Mouse (Mus musculus) spleen, postnatal 36 days (tissue): ENCODE results near the gene Baiap2l2.

Experiments
- DNase-seq, 2 experiments: peaks; one replicate each; pipeline ENCODE4 v3.0.0; 2022; ENCODE audit warnings: low spot score in 2 of 2, mixed read lengths in 1 of 2

Gene Baiap2l2

DNA sequence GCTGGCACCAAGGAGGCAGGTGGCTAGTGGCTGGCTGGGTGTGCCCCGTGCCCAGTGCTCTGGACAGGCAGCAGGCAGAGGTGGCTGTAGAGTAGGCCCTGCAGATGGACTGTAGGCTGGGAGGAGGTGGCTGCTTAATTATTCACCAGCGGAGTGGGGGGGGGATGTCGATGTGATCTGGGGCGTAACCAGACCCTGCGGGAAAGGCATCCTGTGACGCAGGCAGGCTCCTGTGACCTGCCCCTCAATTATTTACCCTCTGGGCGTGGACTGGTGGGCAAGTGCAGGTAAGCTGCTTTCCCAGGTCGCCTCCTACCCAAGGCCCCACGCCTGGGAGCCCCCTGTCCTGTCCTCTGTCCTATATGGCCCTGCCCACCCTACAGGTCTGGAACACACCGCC lies at the start of gene Baiap2l2:
TSS of gene Baiap2l2 (minus strand) at position 139 of the 400 bp plus-strand sequence.
- DNase-seq, result no peak

DNA sequence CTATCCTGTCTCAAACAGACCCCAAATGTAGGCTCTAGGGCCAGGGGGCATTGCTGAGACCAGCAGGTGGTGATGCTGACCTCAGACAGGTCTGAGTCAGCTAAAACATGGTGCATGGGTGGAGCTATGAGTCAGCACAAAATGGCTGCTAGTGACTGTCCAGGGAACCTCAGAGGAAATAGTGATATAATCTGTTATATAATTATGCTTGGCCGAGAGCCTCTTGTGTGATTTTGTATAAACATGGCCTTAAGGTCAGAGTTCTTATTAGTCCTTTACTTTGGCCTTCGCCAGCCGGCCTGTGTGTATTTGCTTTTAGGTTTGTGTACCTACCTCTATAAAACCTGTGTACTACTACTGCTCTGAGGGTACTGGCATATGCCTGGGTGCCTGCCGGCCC lies 48.1 kb upstream of the Baiap2l2 start:
- no peak for DNase-seq

DNA sequence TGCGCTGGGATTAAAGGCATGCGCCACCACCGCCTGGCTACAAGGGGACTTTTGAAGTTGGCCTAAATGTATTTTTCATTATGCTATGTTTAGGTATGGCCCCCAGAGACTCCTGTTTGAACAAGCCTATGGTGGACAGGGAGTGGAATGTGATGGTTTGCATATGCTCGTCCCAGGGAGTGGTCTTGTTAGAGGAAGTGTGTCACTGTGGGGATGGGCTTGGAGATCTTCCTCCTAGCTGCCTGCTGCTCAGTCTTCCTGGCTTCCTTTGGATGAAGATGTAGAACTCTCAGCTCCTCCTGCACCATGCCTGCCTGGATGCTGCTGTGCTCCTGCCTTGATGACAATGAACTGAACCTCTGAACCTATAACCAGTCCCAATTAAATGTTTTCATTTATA lies 45.2 kb upstream of the Baiap2l2 start:
- DNase-seq, result no peak

DNA sequence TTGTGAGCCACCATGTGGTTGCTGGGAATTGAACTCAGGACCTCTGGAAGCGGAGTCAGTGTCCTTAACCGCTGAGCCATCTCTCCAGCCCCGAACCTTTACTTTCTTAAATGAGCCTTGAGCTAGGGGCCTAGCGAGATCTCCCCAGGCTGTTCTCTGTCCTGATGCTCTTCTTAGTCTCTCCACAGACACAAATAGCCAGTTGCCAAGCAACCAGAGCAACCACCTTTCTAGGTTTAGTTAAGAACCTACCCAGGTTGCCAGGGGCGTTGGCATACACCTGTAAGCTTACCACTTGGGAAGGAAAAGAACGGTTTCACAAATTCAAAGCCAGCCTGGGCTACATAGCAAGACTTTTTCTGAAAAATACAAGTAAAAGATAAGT lies 44.6 kb upstream of the Baiap2l2 start:
- no peak for DNase-seq

DNA sequence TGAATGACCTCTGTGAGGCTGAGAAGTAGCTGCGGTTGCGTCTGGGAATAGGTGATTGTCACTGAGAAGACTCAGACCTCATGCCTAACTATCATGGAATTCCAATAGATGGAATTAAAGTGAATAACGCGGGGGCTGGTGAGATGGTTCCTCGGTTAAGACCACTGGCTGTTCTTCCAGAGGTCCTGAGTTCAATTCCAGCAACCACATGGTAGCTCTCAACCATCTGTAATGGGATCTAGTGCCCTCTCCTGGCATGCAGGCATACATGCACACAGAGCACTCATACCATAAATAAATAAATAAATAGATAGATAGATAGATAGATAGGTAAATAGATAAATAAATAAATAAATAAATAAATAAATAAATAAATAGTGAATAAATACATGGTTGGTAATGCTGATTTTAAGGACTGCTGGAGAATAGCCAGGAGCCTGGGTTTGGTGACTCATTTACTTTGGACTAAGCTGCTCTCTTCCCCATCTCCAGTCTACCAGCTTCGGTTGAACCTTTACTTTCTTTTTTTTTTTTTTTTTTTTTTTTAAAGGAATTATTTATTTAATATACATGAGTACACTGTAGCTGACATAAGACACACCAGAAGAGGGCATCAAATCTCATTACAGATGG lies 44.1 kb upstream of the Baiap2l2 start:
- no peak for DNase-seq

DNA sequence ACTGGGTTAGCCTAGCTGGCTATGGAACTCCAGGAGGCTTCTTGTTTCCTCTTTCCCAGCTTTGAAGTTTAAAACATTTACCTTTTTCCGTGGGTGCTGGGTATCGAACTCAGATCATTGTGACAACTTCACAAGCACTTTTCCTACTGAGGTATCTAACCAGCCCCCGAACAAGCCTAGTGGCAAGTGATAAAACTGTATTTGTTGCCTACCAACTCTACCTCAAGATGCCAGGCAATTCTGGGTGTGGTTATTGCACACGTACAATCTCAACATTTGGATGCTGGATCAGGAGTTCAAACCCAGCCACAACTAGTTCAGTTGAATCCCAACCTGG lies 43.6 kb upstream of the Baiap2l2 start:
- DNase-seq, result no peak

DNA sequence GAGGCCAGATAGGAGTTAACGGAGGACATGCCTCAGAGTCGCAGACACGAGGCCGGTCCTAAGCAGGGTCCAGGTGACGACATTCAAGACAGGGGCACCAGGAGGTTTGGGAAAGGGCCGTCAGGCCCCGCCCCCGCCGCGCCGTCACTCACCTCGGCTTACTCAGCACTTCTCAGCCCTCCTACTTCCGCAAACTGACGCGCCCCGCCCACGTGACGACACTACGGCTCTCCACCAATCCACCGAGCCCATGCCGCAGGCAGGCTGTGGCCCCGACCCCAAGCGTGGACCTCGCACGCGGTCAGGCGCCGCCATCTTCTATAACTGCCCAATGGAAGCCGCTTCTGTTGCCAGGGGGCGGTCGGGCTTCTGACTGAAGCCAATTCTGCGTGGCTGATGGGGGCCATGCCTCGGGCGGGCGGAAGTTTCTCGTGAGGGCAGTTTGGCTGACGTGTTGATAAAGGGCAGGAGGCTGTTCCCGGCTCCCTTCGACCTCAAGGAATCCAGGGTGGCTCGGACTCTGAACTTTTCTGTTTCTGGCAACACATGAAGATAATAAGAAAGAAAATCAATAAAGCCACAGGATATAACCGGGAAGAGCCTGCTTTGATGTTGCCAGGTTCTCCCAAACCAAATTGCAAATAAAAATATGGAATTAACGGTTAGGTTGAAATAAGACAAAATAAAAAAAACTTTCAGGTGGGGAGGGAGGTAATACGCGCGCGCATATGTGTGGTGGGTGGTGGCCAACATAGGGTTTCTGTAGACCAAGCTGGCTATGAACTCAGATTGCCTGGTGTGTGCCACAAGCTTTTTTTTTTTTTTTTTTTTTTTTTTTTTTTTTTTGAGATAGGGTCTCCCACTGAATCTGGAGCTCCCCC lies 43.0 kb upstream of the Baiap2l2 start, which contains the start of gene Pla2g6:
TSS of gene Pla2g6 (minus strand) at position 333 of the 881 bp plus-strand sequence.
- DNase-seq, result peak; percentile 99

DNA sequence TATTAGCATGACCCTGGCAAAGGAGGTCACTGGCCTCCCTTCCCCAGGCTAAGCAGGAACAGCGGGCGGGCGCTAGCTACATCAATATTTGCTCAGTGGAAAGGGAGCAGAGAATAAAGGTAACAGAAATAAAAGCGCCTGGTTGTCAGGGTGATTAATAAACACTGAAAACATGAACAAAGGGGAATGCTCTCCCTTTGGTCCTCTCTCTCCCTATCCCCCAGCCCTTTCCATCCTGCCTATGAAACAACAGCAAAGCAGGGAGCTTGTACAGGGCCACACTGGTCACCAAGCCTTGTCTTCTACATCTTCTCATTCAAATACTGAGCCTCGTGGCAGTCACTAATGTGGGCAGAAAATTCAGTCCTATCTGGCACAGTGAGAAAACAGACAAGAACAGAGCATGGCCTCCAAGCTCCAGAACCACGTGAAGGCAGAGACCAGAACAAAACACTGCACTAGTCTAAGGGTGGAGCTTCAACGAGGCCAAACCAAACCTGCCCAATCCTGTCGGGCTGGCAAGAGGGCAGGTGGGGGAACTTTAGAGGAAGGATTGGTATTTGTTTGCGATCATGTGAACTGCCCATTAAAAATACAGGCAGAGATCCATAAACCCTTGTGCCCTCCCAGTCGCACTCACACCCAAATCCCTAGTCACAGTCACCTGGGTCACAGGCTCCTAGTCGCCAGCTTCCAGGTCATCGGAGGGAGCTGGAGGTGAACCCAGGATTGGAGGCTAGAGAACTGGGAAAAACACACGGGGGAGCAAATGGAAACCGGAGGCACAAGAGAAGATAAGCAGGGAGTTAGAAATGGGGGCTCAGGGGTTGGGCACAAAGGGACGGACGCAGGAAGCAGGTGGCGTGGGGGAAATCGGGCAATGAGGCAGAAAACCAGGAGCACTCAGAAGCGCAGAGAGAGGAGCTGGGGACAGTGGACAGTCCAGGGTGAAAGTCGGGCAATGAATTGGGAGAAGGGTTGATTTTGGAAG lies 41.9 kb upstream of the Baiap2l2 start:
- DNase-seq, result peak in 1 of 2 experiments; percentile 36

DNA sequence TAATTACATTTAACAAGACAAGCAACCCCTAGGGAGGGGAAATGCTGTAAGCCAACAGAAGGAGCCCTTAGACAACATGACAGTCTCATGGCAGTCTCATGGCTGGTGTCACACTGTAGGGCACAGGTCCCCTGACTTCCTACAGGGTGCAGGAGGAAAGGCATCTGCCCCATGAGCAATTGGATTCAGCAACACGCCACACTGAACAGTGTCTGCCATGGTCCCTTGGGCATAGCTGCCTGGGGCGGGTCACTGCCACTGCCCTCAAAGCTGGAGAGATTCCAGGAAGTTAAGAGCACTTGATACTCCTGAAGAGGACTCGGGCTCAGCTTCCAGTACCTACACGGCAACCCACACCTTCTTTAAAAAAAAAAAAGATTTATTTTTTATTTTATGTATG lies 40.9 kb upstream of the Baiap2l2 start:
- DNase-seq, result no peak

DNA sequence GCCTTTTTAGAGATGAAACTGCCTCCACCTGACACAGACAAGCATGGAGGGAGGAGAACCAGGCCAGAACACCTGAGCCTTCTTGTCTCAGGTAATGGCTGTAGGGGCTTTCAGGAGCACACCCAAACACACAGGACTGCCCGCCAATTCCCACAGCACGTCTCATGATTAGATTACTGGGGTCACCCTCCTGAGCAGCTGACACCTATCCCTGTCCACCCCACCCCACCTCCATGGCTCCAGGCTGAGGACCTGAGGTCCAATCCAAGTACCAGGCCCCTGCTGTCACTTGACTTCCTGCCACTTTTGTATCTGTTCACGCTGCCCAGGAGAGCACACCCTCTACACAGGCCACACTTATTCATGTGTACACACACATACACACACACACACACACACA lies 40.4 kb upstream of the Baiap2l2 start:
- DNase-seq, result no peak

DNA sequence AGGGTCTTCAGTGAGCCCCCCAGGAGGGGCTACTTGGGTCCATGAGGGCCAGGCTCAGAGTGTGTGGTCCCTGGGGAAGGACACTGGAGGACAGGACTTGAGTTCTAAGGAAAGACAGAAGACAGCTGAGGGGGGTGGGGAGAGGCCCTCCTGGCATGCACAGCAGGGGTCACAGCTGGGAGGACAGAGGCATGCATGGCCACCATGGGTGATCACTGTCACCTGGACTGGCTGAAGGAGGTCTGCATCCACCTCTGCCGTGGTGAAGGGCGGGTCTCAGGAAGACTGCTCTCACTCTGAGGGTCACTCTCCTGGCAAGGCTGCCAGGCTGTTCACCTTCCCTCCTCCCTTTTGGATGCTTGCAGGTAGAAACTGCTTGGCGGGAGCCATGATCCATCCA lies 39.0 kb upstream of the Baiap2l2 start:
- no peak for DNase-seq

DNA sequence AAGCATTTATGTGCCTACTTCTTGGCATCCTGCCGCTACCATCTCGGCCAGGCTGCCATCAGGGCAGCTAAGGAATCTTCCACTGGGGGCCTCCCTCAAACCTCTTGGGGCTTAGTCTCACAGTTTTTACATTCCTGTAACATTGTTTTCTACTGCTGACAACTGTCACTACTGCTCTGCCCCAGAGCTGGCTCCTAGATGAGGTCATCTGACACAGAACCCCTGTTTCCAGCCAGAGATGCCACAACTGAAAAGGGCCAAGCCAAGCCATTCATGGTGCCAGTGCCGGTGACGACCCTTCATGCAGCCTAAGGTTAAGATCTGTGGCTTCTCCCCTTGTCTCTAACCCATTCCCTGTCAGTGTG lies 38.4 kb upstream of the Baiap2l2 start:
- no peak for DNase-seq

DNA sequence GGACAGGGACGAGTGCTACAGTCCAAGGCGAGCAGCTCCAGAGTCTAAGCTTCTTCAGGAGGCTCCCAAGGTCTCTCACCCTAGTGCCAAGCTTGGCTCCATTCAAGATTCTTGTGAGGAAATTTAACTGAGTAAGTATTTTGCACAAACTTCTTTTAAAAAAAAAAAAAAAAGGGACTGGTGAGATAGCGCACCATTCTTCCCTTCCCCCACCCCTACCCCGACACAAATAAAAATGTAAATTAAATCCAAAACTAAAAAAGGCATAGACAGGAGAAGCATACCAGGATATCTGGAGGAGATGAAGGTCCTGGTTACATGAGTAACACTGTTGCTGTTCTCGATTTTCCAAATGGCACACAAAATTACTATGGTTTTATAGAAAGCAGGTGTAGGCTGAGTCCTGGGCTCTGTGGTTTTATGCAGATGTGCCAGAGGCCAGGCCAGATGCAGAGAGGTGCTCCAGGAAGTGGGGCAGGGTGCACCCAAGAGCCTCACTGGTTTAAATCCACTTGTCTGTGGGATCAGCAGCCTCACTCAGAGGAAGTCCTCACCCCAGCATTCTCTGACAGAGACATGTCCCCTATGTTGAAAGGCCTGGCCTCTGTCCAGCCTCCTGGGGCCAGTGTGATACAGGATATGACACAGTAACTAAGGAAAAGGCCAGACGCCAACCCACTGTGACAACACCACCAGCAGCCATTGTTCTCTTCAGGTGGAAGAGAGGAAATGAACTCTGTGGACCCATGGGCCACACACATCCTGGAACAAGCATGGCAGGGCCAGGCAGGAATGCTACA lies 37.9 kb upstream of the Baiap2l2 start:
- DNase-seq, result peak; percentile 52 to 60

DNA sequence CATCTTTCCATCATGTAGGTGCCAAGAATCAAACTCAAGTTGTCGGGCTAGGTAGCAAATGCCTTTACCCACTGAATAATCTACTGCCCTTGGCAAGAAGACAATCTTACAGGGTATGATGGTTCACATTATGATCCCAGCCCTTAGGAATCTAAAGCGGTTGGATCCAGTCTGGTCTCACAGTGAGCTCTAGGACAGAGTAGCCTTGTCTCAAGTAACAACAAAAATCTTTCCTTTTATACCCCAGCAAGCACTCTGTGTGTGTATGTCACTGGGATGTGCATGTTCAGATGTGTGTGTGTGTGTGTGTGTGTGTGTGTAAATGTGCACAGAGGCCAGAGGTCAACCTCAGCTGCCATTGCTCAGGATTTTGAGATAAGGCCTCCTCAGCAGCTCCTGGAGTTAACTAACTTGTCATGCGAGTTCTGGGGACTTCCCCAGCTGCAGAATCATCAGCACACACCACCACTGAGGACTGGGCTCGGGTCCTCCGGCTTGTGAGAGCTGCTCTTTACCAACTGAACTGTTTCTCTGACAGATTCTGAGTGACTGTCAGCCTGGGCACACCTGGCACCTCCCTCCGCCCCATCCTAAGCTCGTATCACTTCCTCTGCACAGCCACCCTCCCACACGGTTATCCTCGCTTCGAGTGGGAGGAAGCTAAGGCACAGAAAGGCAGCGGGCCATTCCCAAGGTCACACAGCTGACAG lies 37.1 kb upstream of the Baiap2l2 start:
- peak in 1 of 2 experiments; percentile 30 for DNase-seq

DNA sequence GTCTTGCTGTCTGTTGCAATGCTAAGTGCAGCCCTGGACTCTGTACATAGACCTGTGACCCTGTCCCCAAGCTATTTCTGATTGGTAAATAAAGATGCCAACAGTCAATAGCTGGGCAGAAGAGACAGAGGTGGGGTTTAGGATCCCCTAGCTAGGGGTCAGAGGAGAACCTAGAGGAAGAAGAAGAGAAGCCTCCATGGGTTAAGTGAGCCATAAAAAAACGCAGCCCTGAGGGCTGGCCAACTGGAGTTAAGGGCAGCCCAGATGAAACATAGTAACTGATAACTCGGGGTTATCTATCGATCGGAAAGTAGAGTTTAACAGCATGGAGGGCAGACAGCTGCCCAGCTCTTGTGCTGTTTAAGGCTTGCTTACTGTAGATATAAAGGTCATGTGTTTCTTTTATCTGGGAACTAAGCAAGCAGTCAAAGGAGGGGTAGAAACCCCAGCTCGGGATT lies 36.4 kb upstream of the Baiap2l2 start:
- no peak for DNase-seq

DNA sequence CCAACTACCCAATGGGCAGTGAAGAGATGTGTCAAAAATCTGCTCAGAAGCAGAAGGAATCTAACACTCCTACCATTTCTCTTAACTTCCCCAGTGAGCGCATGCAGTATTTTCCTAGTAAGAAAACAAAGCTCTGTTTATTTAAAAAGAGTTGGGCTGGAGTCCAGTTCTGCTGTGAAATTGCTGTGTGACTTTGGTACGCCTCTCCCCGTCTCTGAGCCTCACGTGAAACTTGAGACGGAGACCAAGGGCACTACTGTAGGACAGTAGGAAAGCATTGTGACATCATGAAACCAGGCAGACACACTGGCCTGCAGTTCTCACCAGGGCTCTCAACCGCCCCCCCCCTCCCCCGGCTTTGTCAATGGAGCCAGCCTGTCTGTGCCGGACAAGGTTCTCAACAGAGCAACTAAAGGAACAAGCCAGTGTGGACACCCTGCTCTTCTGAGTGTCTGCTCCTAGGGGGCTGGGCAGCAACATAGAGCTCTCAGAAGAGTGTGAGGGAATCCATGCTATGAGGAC lies 28.6 kb upstream of the Baiap2l2 start:
- DNase-seq, result no peak

DNA sequence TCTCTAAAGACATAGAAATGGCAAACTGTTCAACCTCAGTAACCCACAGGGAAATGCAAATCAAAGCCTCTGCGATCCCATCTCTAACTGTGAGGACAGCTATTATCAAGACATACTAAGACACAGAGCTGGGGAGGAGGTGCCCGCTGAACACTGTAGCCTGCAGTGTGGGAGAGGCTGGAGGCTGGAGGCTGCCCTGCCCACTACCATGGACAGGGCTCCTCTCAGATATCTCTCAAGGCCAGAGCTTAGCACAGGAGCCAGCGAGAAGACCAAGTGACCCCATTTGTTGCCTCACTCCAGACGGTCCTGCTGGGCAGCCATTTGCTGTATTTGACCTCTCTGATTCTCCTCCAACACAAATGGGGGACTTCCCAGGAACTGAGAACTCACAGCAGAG lies 22.5 kb upstream of the Baiap2l2 start:
- DNase-seq, result no peak

DNA sequence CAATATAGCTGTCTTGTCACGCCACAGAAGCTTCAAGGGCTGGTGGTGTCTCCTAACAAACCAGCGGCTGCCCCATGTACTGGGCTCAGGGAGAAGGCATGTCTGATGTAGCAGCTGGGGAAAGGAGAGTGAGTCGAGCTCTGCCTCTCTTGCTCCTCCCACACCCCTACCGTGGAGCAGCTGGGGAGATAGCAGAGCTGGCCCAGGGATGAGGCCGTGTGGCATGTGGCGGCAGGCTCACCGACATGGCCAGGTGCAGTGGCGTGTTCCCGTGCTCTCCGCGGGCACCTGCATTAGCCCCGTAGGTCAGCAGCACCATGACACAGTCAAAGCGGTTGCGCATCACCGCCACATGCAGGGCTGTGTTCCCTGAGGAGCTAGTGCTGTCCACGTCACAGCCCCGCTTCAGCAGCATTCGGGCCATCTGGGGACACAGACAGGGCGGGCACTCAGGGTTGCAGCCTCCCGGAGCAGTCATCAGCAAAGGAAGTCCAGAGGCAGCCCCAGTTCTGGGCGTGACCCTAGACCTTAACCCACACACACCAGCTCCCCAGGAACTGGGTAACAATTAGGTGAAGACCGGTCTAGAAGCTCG lies 20.8 kb upstream of the Baiap2l2 start:
- no peak for DNase-seq

DNA sequence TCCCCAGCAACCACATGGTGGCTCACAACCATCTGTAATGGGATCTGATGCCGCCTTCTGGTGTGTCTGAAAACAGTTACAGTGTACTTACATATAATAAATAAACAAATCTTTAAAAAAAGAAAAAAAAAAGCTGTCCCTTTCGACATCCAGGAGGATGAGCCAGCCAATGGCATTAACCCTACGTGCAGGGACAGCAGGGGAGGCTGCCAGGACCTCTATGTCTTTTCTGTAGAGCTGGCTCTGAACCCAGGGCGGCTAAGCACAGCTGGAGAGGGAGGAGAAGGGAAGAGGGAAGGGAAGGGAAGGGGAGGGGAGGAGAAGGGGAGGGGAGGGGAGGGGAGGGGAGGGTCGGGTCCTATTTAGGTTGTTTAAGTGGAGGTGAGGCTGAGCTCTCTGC lies 19.5 kb upstream of the Baiap2l2 start:
- no peak for DNase-seq

DNA sequence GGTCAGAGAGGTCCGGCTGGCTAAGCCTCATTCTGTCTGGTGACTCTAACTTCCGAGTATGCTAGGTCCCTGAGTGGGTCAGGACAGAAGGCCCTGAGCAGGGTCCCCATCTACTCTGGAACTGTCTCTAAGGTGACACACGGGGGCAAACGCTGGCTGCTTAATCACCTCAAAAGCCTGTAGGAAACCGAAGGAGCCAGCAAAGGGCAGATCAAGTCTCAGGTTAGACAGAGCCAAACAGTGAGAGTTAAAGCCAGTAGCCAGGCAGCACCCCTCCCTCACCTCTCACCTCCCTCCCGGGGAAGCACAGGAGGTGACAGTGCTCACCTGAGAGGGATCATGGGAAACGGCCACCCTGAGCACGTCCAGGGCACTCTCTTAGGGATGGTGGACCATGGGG lies 18.4 kb upstream of the Baiap2l2 start:
- DNase-seq, result no peak
